Mouse (Mus musculus) erythroblast, embryonic 14.5 days (primary cell): ENCODE measurements around the gene Stambpl1.

ENCODE experiments used
- GATA1 ChIP-seq: IDR thresholded peaks from 2 replicates; pipeline ENCODE4 v1.6.1; 2012; ENCODE audit warnings: low read length, inconsistent platforms, mixed read lengths
- TAL1 ChIP-seq: IDR thresholded peaks from 3 replicates; pipeline ENCODE4 v1.6.1; 2012; ENCODE audit warnings: low read length, inconsistent platforms, mixed read lengths

DNA sequence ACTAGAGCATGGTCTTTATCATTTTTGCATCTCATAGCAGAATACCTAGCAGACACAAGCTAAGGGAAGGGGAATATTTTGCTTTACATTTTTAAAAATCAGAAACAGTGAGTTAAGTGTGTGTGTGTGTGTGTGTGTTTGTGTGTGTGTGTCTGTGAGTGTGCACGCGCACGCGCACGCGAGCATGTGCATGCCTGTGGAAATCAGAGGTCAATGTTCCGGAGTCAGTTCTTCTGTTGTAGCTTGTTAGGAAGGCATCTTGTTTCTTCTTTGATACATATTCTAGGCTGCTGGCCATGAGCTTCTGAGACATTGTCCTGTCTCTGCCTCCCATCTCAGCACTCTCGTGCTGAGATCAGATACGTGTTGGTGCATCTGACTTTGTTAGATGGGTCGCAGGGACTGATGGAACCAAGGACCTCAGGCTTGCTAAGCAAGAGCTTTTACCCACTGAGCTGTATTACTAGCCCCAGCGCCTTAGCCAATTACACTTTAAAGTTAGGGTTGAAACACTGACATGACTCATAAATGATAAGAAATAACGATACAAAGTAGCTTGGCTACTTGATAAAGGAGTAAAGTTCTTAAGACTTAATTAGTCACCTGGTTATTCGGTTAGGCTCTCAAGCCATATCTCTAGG is 78.9 kb downstream of the Stambpl1 start:
- TF ChIP-seq GATA1 (no peak), TAL1 (no peak)
